Mouse (Mus musculus) kidney, postnatal 0 days (tissue): ENCODE data around the gene Fam196b. TPM values are rescaled to one million over a fixed set of nuclear protein-coding genes. Genes with fewer than 3 reads are reported as not detected.

Source experiments
- ATAC-seq: fragments of 200-750 bp; cut with Nextera tagmentation; replicated peaks from 2 replicates; pipeline ENCODE4 v1.8.0; 2017; ENCODE audit warnings: low read depth, moderate number of reproducible peaks, moderate TSS enrichment, moderate library complexity; ENCODE audit not compliant: low FRiP score
- DNase-seq: peaks from one replicate; pipeline ENCODE4 v3.0.0-alpha.2; 2016; ENCODE audit warnings: low spot score
- H3K27ac ChIP-seq: fragments of 300-500 bp; sonication (generic); 2 replicates; pipeline ENCODE4 v1.5.1; 2014; ENCODE audit warnings: mild to moderate bottlenecking
- H3K27me3 ChIP-seq: fragments of 300-500 bp; sonication (generic); 2 replicates; pipeline ENCODE4 v1.6.1; 2014; ENCODE audit warnings: low read length, mixed read lengths; ENCODE audit not compliant: insufficient read depth
- H3K36me3 ChIP-seq: fragments of 300-500 bp; sonication (generic); 2 replicates; pipeline ENCODE4 v1.6.1; 2014; ENCODE audit warnings: low read length, mixed read lengths; ENCODE audit not compliant: insufficient read depth
- H3K4me1 ChIP-seq: fragments of 300-500 bp; sonication (generic); replicated peaks from 2 replicates; pipeline ENCODE4 v1.6.1; 2014; ENCODE audit warnings: antibody characterized with exemption, low read length, mixed read lengths; ENCODE audit not compliant: insufficient read depth
- H3K4me2 ChIP-seq: fragments of 300-500 bp; sonication (generic); 2 replicates; pipeline ENCODE4 v1.6.1; 2014; ENCODE audit warnings: mild to moderate bottlenecking, low read length, moderate library complexity, mixed read lengths
- H3K4me3 ChIP-seq: fragments of 300-500 bp; sonication (generic); replicated peaks from 2 replicates; pipeline ENCODE4 v1.5.1; 2014; ENCODE audit warnings: low read depth, low read length
- H3K9ac ChIP-seq: fragments of 300-500 bp; sonication (generic); 2 replicates; pipeline ENCODE4 v1.6.1; 2014; ENCODE audit warnings: low read depth, low read length
- H3K9me3 ChIP-seq: fragments of 300-500 bp; sonication (generic); replicated peaks from 2 replicates; pipeline ENCODE4 v1.6.1; 2016; ENCODE audit warnings: low read length, inconsistent platforms, mixed read lengths
- CTCF ChIP-seq: IDR thresholded peaks from 2 replicates; pipeline ENCODE4 v1.5.1; 2016; ENCODE audit warnings: antibody characterized with exemption, low read depth, mild to moderate bottlenecking, moderate library complexity
- WGBS: fragments of 180-500 bp; shearing (Covaris S2); extraction: QIAGEN DNeasy Blood & Tissue Kit; methylation state at CpG from one replicate; pipeline ENCODE4 v1.1.7; 2014; 5-methylcytosine and 5-hydroxymethylcytosine counted together
- polyA plus RNA-seq: library from polyadenylated mRNA; unstranded; fragments of >200 nt; fragmentation: Nextera tagmentation; extraction: Ambion mirVana; gene quantifications from 2 replicates; pipeline ENCODE4 v1.2.1, GENCODE M21; 2015

Gene Fam196b
- polyA plus RNA-seq, 1 experiment from 2014 or later = 0.21 TPM

DNA sequence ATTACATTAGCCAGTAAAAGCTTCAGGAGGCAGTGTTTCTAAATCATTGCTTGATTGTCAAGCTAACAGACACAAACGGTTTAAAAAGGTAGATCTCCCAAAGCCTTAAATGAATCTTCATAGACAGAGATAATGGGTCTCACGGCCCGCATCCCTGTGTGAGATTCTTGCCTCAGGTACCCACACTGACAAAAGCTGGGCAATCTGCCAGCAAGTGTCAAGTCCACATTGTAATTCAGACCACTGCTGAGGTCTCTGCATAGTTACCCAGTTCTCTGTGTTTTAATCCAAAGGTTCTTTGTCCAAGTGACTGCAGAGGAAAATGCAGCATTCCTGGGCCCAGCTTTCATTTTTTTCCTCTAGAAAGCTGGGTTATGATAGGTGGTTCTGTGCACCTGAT lies 153.9 kb downstream of the Fam196b start:
- 53% methylated on average over 3 of the region's 3 CpGs for WGBS
- Histone ChIP-seq H3K9me3 (no peaks in the 10 kb centered on the region), H3K36me3 (no peaks in the 10 kb centered on the region), H3K27me3 (no peaks in the 10 kb centered on the region), H3K4me2 (no peak overlapping the region), H3K27ac (no peak overlapping the region), H3K9ac (no peak overlapping the region), H3K4me1 (no peaks in the 10 kb centered on the region), H3K4me3 (no peak overlapping the region)
- no peak for TF ChIP-seq CTCF
- ATAC-seq (no peak), DNase-seq (no peak)

DNA sequence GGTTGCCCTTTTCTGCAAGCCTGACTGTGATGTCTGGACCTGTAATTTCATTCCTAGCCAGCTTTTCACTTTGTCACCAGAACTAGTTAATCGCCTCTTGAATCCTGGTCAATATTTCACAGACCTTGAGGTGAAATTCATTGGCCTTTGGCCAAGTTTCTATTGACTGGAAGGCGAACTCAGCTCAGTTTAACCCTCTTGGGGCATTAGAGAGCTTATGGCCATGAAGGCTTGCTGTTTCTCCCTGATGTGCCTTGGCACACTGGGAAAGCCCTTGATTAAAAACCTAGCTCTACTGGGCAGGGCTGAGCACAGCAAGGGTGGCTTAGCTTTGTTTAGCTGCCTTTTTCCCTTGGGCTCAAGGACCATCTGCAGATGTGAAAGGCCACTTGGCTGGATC lies 155.2 kb downstream of the Fam196b start:
- Histone ChIP-seq H3K27me3 (no peaks in the 10 kb centered on the region), H3K4me3 (no peak overlapping the region), H3K4me2 (no peak overlapping the region), H3K36me3 (no peaks in the 10 kb centered on the region), H3K27ac (0 out of 2 replicates have a peak overlapping the region, but pooled peaks have one; percentile 19), H3K9ac (no peak overlapping the region), H3K4me1 (no peaks in the 10 kb centered on the region), H3K9me3 (no peaks in the 10 kb centered on the region)
- ATAC-seq = peak; percentile 68
- peak; percentile 7 for DNase-seq
- no peak for TF ChIP-seq CTCF
- WGBS = 45% methylated on average over 2 of the region's 2 CpGs

Other genes starting within 250 kb of the Fam196b start
- not detected in 2 replicates for gene 4930469K13Rik, start 216.3 kb upstream of the Fam196b start, polyA plus RNA-seq
- gene Foxi1, start 106.7 kb upstream of the Fam196b start, polyA plus RNA-seq = 28.0 and 30.2 TPM in 2 replicates